Mouse (Mus musculus): ENCODE results near the gene Lsamp. TPM values are rescaled to one million over a fixed set of nuclear protein-coding genes. Genes with fewer than 3 reads are reported as not detected.

Lsamp gene
- polyA plus RNA-seq, 1 experiment from 2014 or later: 3.1 TPM

GRCm38 (mm10) chr16:40907892-40908291 lies 923.7 kb downstream of the Lsamp start:
- Histone ChIP-seq H3K27me3 (replicated peaks; ENCODE audit: control insufficient read depth, insufficient read depth, low read length) (no peaks in the 10 kb centered on the region), H3K4me1 (ENCODE audit: control insufficient read depth, insufficient read depth, low read length) (no peaks in the 10 kb centered on the region), H3K9ac (ENCODE audit: low read depth, low read length) (no peak overlapping the region), H3K36me3 (ENCODE audit: control insufficient read depth, insufficient read depth, low read length) (no peaks in the 10 kb centered on the region), H3K4me3 (ENCODE audit: low read length) (no peak overlapping the region), H3K4me2 (ENCODE audit: low read depth, low read length) (no peak overlapping the region), H3K9me3 (ENCODE audit: control insufficient read depth, low read length) (no peaks in the 10 kb centered on the region), H3K27ac (ENCODE audit: low read length) (no peak overlapping the region)
- ATAC-seq: no peak
- WGBS: 48% methylated on average over 1 of the region's 1 CpGs

- H3K27me3 ChIP-seq (replicated peaks; ENCODE audit: control insufficient read depth, insufficient read depth, low read length): no peaks in the 10 kb centered on the region
- no peak overlapping the region for H3K27ac ChIP-seq (ENCODE audit: low read length)
- H3K4me2 ChIP-seq (ENCODE audit: low read depth, low read length): no peak overlapping the region
- H3K4me3 ChIP-seq (ENCODE audit: low read length): no peak overlapping the region
- H3K36me3 ChIP-seq (ENCODE audit: control insufficient read depth, insufficient read depth, low read length): no peaks in the 10 kb centered on the region
- H3K9ac ChIP-seq (ENCODE audit: low read depth, low read length): no peak overlapping the region
- no peaks in the 10 kb centered on the region for H3K4me1 ChIP-seq (ENCODE audit: control insufficient read depth, insufficient read depth, low read length)
- no peaks in the 10 kb centered on the region for H3K9me3 ChIP-seq (ENCODE audit: control insufficient read depth, low read length)
- ATAC-seq: no peak
- WGBS: 73% methylated on average over 2 of the region's 2 CpGs
Measured at GRCm38 (mm10) chr16:40914141-40914540, 930.0 kb downstream of the Lsamp start.

- WGBS: 47% methylated on average over 4 of the region's 4 CpGs
- Histone ChIP-seq H3K9me3 (ENCODE audit: control insufficient read depth, low read length) (no peaks in the 10 kb centered on the region), H3K9ac (ENCODE audit: low read depth, low read length) (no peak overlapping the region), H3K27ac (ENCODE audit: low read length) (no peak overlapping the region), H3K4me2 (ENCODE audit: low read depth, low read length) (no peak overlapping the region), H3K4me3 (ENCODE audit: low read length) (no peak overlapping the region), H3K27me3 (replicated peaks; ENCODE audit: control insufficient read depth, insufficient read depth, low read length) (no peaks in the 10 kb centered on the region), H3K4me1 (ENCODE audit: control insufficient read depth, insufficient read depth, low read length) (no peaks in the 10 kb centered on the region), H3K36me3 (ENCODE audit: control insufficient read depth, insufficient read depth, low read length) (no peaks in the 10 kb centered on the region)
- peak; percentile 73 for ATAC-seq
Measured at GRCm38 (mm10) chr16:40930596-40930995, 946.4 kb downstream of the Lsamp start.

GRCm38 (mm10) chr16:40942266-40942665 lies 958.1 kb downstream of the Lsamp start:
- H3K4me3 ChIP-seq (ENCODE audit: low read length): no peak overlapping the region
- no peak overlapping the region for H3K27ac ChIP-seq (ENCODE audit: low read length)
- no peak overlapping the region for H3K9ac ChIP-seq (ENCODE audit: low read depth, low read length)
- H3K36me3 ChIP-seq (ENCODE audit: control insufficient read depth, insufficient read depth, low read length): no peaks in the 10 kb centered on the region
- no peak for ATAC-seq
- H3K4me2 ChIP-seq (ENCODE audit: low read depth, low read length): no peak overlapping the region
- H3K27me3 ChIP-seq (replicated peaks; ENCODE audit: control insufficient read depth, insufficient read depth, low read length): no peaks in the 10 kb centered on the region
- H3K4me1 ChIP-seq (ENCODE audit: control insufficient read depth, insufficient read depth, low read length): no peaks in the 10 kb centered on the region
- WGBS: 79% methylated on average over 3 of the region's 3 CpGs
- no peaks in the 10 kb centered on the region for H3K9me3 ChIP-seq (ENCODE audit: control insufficient read depth, low read length)

- no peaks in the 10 kb centered on the region for H3K27me3 ChIP-seq (replicated peaks; ENCODE audit: control insufficient read depth, insufficient read depth, low read length)
Measured at GRCm38 (mm10) chr16:40945834-40946233, 961.7 kb downstream of the Lsamp start.

GRCm38 (mm10) chr16:40948013-40948412 lies 963.9 kb downstream of the Lsamp start:
- no peak overlapping the region for H3K27ac ChIP-seq (ENCODE audit: low read length)
- no peaks in the 10 kb centered on the region for H3K4me1 ChIP-seq (ENCODE audit: control insufficient read depth, insufficient read depth, low read length)
- no peaks in the 10 kb centered on the region for H3K36me3 ChIP-seq (ENCODE audit: control insufficient read depth, insufficient read depth, low read length)
- H3K4me2 ChIP-seq (ENCODE audit: low read depth, low read length): no peak overlapping the region
- no peak overlapping the region for H3K9ac ChIP-seq (ENCODE audit: low read depth, low read length)
- H3K27me3 ChIP-seq (replicated peaks; ENCODE audit: control insufficient read depth, insufficient read depth, low read length): no peaks in the 10 kb centered on the region
- no peaks in the 10 kb centered on the region for H3K9me3 ChIP-seq (ENCODE audit: control insufficient read depth, low read length)
- ATAC-seq: no peak
- H3K4me3 ChIP-seq (ENCODE audit: low read length): no peak overlapping the region

More at GRCm38 (mm10) chr16:40945834-40946233, 961.7 kb downstream of the Lsamp start:
- 19% methylated on average over 1 of the region's 1 CpGs for WGBS
- Histone ChIP-seq H3K4me2 (ENCODE audit: low read depth, low read length) (no peak overlapping the region), H3K4me3 (ENCODE audit: low read length) (no peak overlapping the region), H3K9ac (ENCODE audit: low read depth, low read length) (no peak overlapping the region), H3K36me3 (ENCODE audit: control insufficient read depth, insufficient read depth, low read length) (no peaks in the 10 kb centered on the region), H3K4me1 (ENCODE audit: control insufficient read depth, insufficient read depth, low read length) (no peaks in the 10 kb centered on the region), H3K9me3 (ENCODE audit: control insufficient read depth, low read length) (no peaks in the 10 kb centered on the region), H3K27ac (ENCODE audit: low read length) (no peak overlapping the region)
- no peak for ATAC-seq

GRCm38 (mm10) chr16:40959211-40959610 lies 975.0 kb downstream of the Lsamp start:
- no peak overlapping the region for H3K4me2 ChIP-seq (ENCODE audit: low read depth, low read length)
- no peaks in the 10 kb centered on the region for H3K27me3 ChIP-seq (replicated peaks; ENCODE audit: control insufficient read depth, insufficient read depth, low read length)
- H3K9me3 ChIP-seq (ENCODE audit: control insufficient read depth, low read length): no peaks in the 10 kb centered on the region
- peak; percentile 86 for ATAC-seq
- H3K9ac ChIP-seq (ENCODE audit: low read depth, low read length): no peak overlapping the region
- no peaks in the 10 kb centered on the region for H3K36me3 ChIP-seq (ENCODE audit: control insufficient read depth, insufficient read depth, low read length)
- no peaks in the 10 kb centered on the region for H3K4me1 ChIP-seq (ENCODE audit: control insufficient read depth, insufficient read depth, low read length)
- 65% methylated on average over 2 of the region's 2 CpGs for WGBS
- H3K27ac ChIP-seq (ENCODE audit: low read length): no peak overlapping the region
- no peak overlapping the region for H3K4me3 ChIP-seq (ENCODE audit: low read length)

DNA sequence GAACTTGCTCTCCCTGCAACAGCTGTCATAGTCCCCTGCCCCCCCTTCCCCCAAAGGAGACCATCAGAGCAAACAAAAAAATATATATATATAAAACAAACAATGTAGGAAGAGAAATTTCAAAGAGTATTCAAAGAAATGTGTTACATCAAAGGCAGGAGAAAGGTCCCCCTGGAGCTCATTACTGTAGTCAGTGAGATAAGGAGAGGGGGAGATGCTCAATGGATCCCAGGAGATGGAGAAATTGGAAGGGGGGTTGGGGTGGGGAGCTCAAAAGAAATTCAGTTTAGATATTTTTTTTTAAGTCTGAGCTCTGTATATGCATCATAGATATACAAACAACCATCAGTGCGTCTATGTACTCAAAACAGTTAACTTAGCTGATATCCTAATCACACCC lies 976.4 kb downstream of the Lsamp start:
- no peaks in the 10 kb centered on the region for H3K4me1 ChIP-seq (ENCODE audit: control insufficient read depth, insufficient read depth, low read length)
- no peak overlapping the region for H3K4me3 ChIP-seq (ENCODE audit: low read length)
- no peaks in the 10 kb centered on the region for H3K36me3 ChIP-seq (ENCODE audit: control insufficient read depth, insufficient read depth, low read length)
- no peaks in the 10 kb centered on the region for H3K9me3 ChIP-seq (ENCODE audit: control insufficient read depth, low read length)
- WGBS: 60% methylated on average over 1 of the region's 1 CpGs
- no peak overlapping the region for H3K4me2 ChIP-seq (ENCODE audit: low read depth, low read length)
- no peak overlapping the region for H3K27ac ChIP-seq (ENCODE audit: low read length)
- ATAC-seq: no peak
- no peak overlapping the region for H3K9ac ChIP-seq (ENCODE audit: low read depth, low read length)
- no peaks in the 10 kb centered on the region for H3K27me3 ChIP-seq (replicated peaks; ENCODE audit: control insufficient read depth, insufficient read depth, low read length)

GRCm38 (mm10) chr16:40968088-40968860 lies 984.1 kb downstream of the Lsamp start:
- Histone ChIP-seq H3K4me3 (ENCODE audit: low read length) (peak overlapping the region; percentile 30), H3K4me2 (ENCODE audit: low read depth, low read length) (peak overlapping the region; percentile 59), H3K4me1 (ENCODE audit: control insufficient read depth, insufficient read depth, low read length) (0 out of 2 replicates have a peak, but pooled peaks cover 5% of the 10 kb centered on the region), H3K27ac (ENCODE audit: low read length) (no peak overlapping the region), H3K27me3 (replicated peaks; ENCODE audit: control insufficient read depth, insufficient read depth, low read length) (no peaks in the 10 kb centered on the region), H3K9ac (ENCODE audit: low read depth, low read length) (no peak overlapping the region), H3K36me3 (ENCODE audit: control insufficient read depth, insufficient read depth, low read length) (no peaks in the 10 kb centered on the region), H3K9me3 (ENCODE audit: control insufficient read depth, low read length) (no peaks in the 10 kb centered on the region)
- peak; percentile 94 for ATAC-seq
- WGBS: 22% methylated on average over 17 of the region's 17 CpGs

DNA sequence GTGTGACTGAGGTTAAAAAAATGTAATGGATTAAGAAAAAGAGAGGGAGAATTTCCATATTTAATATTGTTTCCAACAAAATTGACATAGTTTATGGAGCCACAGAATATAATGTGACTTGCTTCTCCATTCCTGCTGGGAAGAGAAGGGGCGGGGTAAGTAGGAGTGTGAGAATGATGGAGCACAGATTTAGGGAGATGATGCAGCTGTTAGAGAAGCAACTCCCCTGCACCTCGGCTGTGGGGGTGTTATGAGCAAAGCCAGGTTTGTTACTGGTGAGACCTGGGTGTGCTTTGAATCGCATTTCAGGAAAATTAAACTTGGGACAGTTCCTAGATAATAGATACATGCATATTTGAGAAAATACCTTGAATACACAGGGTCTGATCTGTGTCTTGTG lies 987.2 kb downstream of the Lsamp start:
- WGBS: 62% methylated on average over 3 of the region's 3 CpGs
- H3K4me3 ChIP-seq (ENCODE audit: low read length): no peak overlapping the region
- ATAC-seq: no peak

More for the DNA sequence above, 987.2 kb downstream of the Lsamp start:
- Histone ChIP-seq H3K9ac (ENCODE audit: low read depth, low read length) (no peak overlapping the region), H3K9me3 (ENCODE audit: control insufficient read depth, low read length) (no peaks in the 10 kb centered on the region), H3K4me1 (ENCODE audit: control insufficient read depth, insufficient read depth, low read length) (0 out of 2 replicates have a peak, but pooled peaks cover 5% of the 10 kb centered on the region), H3K4me2 (ENCODE audit: low read depth, low read length) (no peak overlapping the region), H3K27me3 (replicated peaks; ENCODE audit: control insufficient read depth, insufficient read depth, low read length) (no peaks in the 10 kb centered on the region), H3K27ac (ENCODE audit: low read length) (no peak overlapping the region), H3K36me3 (ENCODE audit: control insufficient read depth, insufficient read depth, low read length) (no peaks in the 10 kb centered on the region)
